Mouse (Mus musculus) forebrain, embryonic 12.5 days (tissue): Measurements from ENCODE around the gene Myl7. TPM values are rescaled to one million over a fixed set of nuclear protein-coding genes. Genes with fewer than 3 reads are reported as not detected.

Experiments
- ATAC-seq: fragments of 200-750 bp; cut with Nextera tagmentation; 2 replicates; pipeline ENCODE4 v1.8.0; 2017; ENCODE audit warnings: moderate TSS enrichment; ENCODE audit not compliant: low FRiP score
- H3K27ac ChIP-seq: fragments of 300-500 bp; sonication (generic); 2 replicates; pipeline ENCODE4 v1.5.1; 2016; ENCODE audit warnings: mild to moderate bottlenecking
- H3K27me3 ChIP-seq: fragments of 300-500 bp; sonication (generic); 2 replicates; pipeline ENCODE4 v1.6.1; 2016; ENCODE audit warnings: mild to moderate bottlenecking
- H3K36me3 ChIP-seq: fragments of 300-500 bp; sonication (generic); replicated peaks from 2 replicates; pipeline ENCODE4 v1.6.1; 2016; ENCODE audit warnings: mild to moderate bottlenecking
- H3K4me1 ChIP-seq: fragments of 300-500 bp; sonication (generic); 2 replicates; pipeline ENCODE4 v1.6.1; 2016
- H3K4me2 ChIP-seq: fragments of 300-500 bp; sonication (generic); 2 replicates; pipeline ENCODE4 v1.6.1; 2016; ENCODE audit warnings: mild to moderate bottlenecking, moderate library complexity
- H3K4me3 ChIP-seq: fragments of 300-500 bp; sonication (generic); replicated peaks from 2 replicates; pipeline ENCODE4 v1.5.1; 2016; ENCODE audit warnings: mild to moderate bottlenecking
- H3K9ac ChIP-seq: fragments of 300-500 bp; sonication (generic); 2 replicates; pipeline ENCODE4 v1.6.1; 2016; ENCODE audit warnings: mild to moderate bottlenecking
- H3K9me3 ChIP-seq: fragments of 300-500 bp; sonication (generic); 2 replicates; pipeline ENCODE4 v1.6.1; 2016
- WGBS: fragments of 180-500 bp; shearing (Covaris S2); methylation state at CpG from one replicate; pipeline ENCODE4 v1.1.7; 2016; 5-methylcytosine and 5-hydroxymethylcytosine counted together
- polyA plus RNA-seq: library from polyadenylated mRNA; unstranded; fragments of >200 nt; fragmentation: Nextera tagmentation; extraction: Ambion mirVana; gene quantifications from 2 replicates; pipeline ENCODE4 v1.2.1, GENCODE M21; 2016

The Myl7 gene
- polyA plus RNA-seq, 1 experiment from 2014 or later = 2.0 TPM

GRCm38 (mm10) chr11:5859883-5860550 lies 38.6 kb downstream of the Myl7 start:
- 0 out of 2 replicates have a peak, but pooled peaks cover 3% of the 10 kb centered on the region for H3K9me3 ChIP-seq
- peaks cover 60% of the 10 kb centered on the region for H3K27me3 ChIP-seq
- no peak overlapping the region for H3K9ac ChIP-seq
- no peaks in the 10 kb centered on the region for H3K36me3 ChIP-seq
- WGBS = 88% methylated on average over 13 of the region's 13 CpGs
- H3K4me1 ChIP-seq = peaks cover 13% of the 10 kb centered on the region
- ATAC-seq = no peak
- H3K4me2 ChIP-seq = no peak overlapping the region
- H3K27ac ChIP-seq = no peak overlapping the region
- H3K4me3 ChIP-seq = no peak overlapping the region

DNA sequence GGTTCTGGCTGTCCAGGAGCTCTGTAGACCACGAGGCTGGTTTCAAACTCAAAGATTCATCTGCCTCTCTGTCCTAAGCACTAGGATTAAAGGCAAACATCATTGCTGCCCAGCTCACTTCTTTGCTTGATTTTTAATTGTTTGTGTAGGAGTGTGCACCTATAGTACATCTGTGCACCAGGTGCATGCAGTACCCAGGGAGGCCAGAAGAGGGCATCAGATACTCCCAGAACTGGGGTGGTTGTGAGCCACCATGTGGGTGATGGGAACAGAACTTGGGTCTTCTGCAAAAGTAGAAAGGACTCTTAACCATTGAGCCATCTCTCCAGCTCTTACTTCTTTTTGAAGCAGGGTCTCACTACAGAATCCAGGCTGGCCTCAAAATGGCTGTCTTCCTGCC lies 39.9 kb downstream of the Myl7 start:
- Histone ChIP-seq H3K4me1 (peaks cover 13% of the 10 kb centered on the region), H3K4me2 (no peak overlapping the region), H3K27ac (no peak overlapping the region), H3K9me3 (0 out of 2 replicates have a peak, but pooled peaks cover 3% of the 10 kb centered on the region), H3K27me3 (peaks cover 49% of the 10 kb centered on the region), H3K9ac (no peak overlapping the region), H3K4me3 (no peak overlapping the region), H3K36me3 (no peaks in the 10 kb centered on the region)
- no peak for ATAC-seq
- 61% methylated on average over 1 of the region's 1 CpGs for WGBS

DNA sequence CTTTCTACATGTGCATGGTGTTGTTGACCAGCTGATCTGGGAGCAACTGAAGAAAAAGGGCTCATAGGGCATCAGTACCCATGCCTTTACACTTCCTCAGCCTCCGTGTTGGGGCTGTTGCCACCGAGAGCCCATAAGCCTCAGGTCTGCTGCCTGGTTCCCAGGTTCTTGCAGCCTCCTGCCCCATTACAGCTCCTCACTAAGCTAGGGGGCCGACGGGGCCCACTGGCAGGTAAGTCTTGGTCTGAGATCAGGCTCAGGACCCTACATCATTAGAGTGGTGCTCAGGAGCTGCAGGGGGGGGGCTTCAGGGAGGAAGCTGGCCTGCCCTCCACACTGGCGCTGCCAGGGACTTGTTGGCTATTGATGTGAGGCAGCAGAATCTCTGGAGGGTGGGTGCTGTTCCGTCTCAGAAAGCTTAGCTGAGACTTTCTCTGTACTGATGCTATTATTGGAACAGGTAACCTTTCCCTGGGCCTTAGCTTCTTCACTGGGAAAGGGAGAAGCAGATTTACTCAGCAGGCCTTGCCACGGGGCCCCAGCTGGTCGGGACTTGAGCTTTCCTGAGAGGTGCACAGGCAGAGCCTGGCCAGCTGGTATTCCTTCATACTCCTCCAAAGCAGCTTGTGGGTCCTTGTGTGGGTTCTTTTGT lies 42.0 kb downstream of the Myl7 start:
- Histone ChIP-seq H3K4me2 (no peak overlapping the region), H3K9me3 (0 out of 2 replicates have a peak, but pooled peaks cover 3% of the 10 kb centered on the region), H3K36me3 (no peaks in the 10 kb centered on the region), H3K4me3 (no peak overlapping the region), H3K9ac (no peak overlapping the region), H3K27ac (no peak overlapping the region), H3K27me3 (peaks cover 28% of the 10 kb centered on the region), H3K4me1 (peaks cover 7% of the 10 kb centered on the region)
- WGBS = 83% methylated on average over 8 of the region's 8 CpGs
- no peak for ATAC-seq

GRCm38 (mm10) chr11:5855902-5856301 lies 42.7 kb downstream of the Myl7 start:
- H3K4me1 ChIP-seq = 0 out of 2 replicates have a peak, but pooled peaks cover 2% of the 10 kb centered on the region
- no peak for ATAC-seq
- H3K27ac ChIP-seq = no peak overlapping the region
- H3K4me3 ChIP-seq = no peak overlapping the region
- 48% methylated on average over 7 of the region's 7 CpGs for WGBS
- no peaks in the 10 kb centered on the region for H3K36me3 ChIP-seq
- H3K27me3 ChIP-seq = peaks cover 21% of the 10 kb centered on the region
- H3K9me3 ChIP-seq = 0 out of 2 replicates have a peak, but pooled peaks cover 3% of the 10 kb centered on the region
- no peak overlapping the region for H3K4me2 ChIP-seq
- H3K9ac ChIP-seq = no peak overlapping the region

DNA sequence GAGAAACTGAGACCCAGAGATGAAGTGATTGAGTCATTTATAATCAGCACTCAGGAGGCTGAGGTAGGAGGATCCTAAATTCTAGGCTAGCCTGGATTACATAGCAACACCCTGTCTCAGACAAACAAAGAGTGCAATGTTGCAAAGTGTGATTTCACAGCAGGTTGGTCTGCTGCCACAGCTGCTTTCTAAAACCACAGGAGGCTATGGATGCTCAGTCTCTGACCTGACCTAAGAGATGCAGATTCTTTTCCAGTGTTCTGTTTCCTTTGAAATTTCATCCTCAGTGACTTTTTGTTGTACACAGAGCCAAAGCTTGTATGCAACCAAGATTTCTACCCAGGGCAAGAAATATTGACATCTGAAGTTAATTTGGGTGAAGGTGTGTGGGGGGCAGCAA lies 43.1 kb downstream of the Myl7 start:
- H3K27ac ChIP-seq = no peak overlapping the region
- no peaks in the 10 kb centered on the region for H3K36me3 ChIP-seq
- H3K4me1 ChIP-seq = no peaks in the 10 kb centered on the region
- ATAC-seq = no peak
- H3K4me2 ChIP-seq = no peak overlapping the region
- H3K9ac ChIP-seq = no peak overlapping the region
- 0 out of 2 replicates have a peak, but pooled peaks cover 3% of the 10 kb centered on the region for H3K9me3 ChIP-seq
- peaks cover 16% of the 10 kb centered on the region for H3K27me3 ChIP-seq
- no peak overlapping the region for H3K4me3 ChIP-seq

DNA sequence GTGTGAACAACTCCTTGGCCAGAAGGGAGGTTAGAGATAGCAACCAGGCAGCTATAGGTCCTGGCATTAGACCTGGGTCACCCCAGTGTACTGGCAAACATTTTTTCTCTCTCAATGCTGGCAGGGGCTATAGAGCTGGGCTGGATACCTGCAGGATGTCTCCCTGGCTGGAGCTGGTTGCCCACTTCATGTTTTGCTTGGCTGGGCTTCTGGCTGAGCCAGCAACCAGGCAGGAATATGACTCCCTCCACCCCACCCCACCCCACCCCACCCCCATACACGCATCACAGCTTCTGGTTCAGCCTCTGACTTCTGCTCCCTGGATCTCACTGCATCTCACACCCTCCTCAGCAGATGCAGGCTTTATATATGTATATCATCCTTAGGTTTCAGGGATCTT lies 46.3 kb downstream of the Myl7 start:
- no peak overlapping the region for H3K9ac ChIP-seq
- 0 out of 2 replicates have a peak, but pooled peaks cover 4% of the 10 kb centered on the region for H3K27me3 ChIP-seq
- H3K4me2 ChIP-seq = no peak overlapping the region
- no peak overlapping the region for H3K4me3 ChIP-seq
- ATAC-seq = no peak
- no peaks in the 10 kb centered on the region for H3K36me3 ChIP-seq
- peaks cover 2% of the 10 kb centered on the region; the same call in 1 of the 2 replicates for H3K4me1 ChIP-seq
- WGBS = 79% methylated on average over 1 of the region's 1 CpGs
- no peak overlapping the region for H3K27ac ChIP-seq
- no peaks in the 10 kb centered on the region for H3K9me3 ChIP-seq

DNA sequence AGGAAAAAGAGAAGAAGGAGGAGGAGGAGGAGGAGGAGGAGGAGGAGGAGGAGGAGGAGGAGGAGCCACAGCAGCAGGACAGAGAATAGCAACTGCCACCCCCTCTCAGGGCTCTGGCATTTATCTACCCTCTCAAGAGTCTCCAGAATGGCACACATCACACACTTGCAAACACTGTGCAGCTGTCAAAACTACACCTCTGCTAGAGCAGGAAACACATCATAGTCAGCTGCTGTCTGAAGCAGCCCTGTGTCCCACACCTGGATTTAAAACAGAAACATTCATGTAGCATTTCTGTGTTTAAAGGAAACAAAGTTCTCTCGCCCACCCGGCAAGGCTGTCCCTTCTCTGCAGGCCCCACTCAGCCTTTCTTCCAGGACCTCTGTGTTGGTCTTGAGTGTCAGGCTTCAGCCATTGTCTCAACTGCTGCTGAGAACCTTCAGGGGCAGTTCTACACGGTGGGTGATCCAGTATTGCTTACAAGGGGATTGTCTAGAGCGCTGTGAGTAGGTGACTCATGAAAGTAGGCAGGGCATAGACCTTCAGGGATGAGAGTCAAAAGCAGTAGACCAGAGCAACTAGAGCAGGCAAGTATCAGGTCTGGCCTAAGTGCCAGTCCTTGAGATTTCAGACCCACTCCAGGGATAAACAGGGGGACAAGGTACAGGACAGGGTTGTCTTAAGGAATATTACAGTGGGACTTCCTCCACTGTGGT lies 47.4 kb downstream of the Myl7 start:
- H3K4me3 ChIP-seq = no peak overlapping the region
- no peak for ATAC-seq
- H3K27me3 ChIP-seq = 0 out of 2 replicates have a peak, but pooled peaks cover 4% of the 10 kb centered on the region
- peaks cover 2% of the 10 kb centered on the region; the same call in 1 of the 2 replicates for H3K4me1 ChIP-seq
- H3K36me3 ChIP-seq = no peaks in the 10 kb centered on the region
- WGBS = 51% methylated on average over 4 of the region's 4 CpGs
- no peaks in the 10 kb centered on the region for H3K9me3 ChIP-seq
- no peak overlapping the region for H3K4me2 ChIP-seq
- no peak overlapping the region for H3K9ac ChIP-seq
- H3K27ac ChIP-seq = no peak overlapping the region

DNA sequence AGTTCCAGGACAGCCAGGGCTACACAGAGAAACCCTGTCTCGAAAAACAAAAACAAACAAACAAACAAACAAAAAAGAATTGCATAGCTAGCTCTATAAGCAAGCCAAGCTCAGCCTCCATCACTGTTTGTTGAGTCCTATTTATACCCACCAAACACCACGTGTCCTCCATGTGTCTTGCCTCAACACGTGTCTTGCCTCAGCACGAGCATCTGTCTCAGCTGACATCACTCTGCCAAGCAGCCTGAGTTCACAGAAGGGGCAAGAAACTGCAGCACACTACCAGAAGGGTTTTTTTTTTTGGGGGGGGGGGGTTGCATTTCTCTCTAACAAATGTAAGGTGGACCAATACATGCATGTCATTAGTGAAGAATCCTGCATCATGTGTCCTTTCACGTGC lies 48.1 kb downstream of the Myl7 start:
- Histone ChIP-seq H3K9ac (no peak overlapping the region), H3K27me3 (no peaks in the 10 kb centered on the region), H3K27ac (no peak overlapping the region), H3K4me2 (no peak overlapping the region), H3K9me3 (no peaks in the 10 kb centered on the region), H3K4me1 (peaks cover 2% of the 10 kb centered on the region; the same call in 1 of the 2 replicates), H3K4me3 (no peak overlapping the region), H3K36me3 (no peaks in the 10 kb centered on the region)
- ATAC-seq = no peak
- 75% methylated on average over 5 of the region's 5 CpGs for WGBS

DNA sequence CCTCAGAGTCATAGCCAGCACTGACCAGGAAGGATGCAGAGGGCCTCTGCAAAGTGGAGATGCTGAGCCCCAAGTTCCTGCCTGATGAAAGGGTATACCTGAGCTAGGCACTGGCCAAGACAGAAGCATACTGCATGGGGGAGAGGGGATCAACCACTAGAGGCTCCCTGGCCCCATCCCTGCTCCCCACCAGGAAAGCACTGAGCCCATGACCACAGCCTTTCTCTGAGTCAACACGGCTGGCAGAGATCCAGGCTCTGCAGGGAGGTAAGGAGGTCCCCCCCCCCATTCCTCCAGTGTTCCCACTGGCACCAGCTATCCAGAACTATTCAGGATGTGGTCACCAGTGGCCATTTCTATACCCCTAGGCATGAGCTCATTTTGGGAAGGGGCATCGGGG lies 49.3 kb downstream of the Myl7 start:
- 63% methylated on average over 2 of the region's 2 CpGs for WGBS
- H3K9me3 ChIP-seq = no peaks in the 10 kb centered on the region
- H3K36me3 ChIP-seq = no peaks in the 10 kb centered on the region
- no peak overlapping the region for H3K9ac ChIP-seq
- no peak overlapping the region for H3K4me3 ChIP-seq
- no peak overlapping the region for H3K4me2 ChIP-seq
- no peaks in the 10 kb centered on the region for H3K27me3 ChIP-seq
- peaks cover 2% of the 10 kb centered on the region; the same call in 1 of the 2 replicates for H3K4me1 ChIP-seq
- no peak for ATAC-seq
- no peak overlapping the region for H3K27ac ChIP-seq

- ATAC-seq = peak; percentile 53
- no peak overlapping the region for H3K4me3 ChIP-seq
- no peaks in the 10 kb centered on the region for H3K36me3 ChIP-seq
- H3K4me2 ChIP-seq = no peak overlapping the region
- H3K27me3 ChIP-seq = no peaks in the 10 kb centered on the region
- no peak overlapping the region for H3K27ac ChIP-seq
- H3K9me3 ChIP-seq = no peaks in the 10 kb centered on the region
- no peak overlapping the region for H3K9ac ChIP-seq
- H3K4me1 ChIP-seq = peaks cover 2% of the 10 kb centered on the region; the same call in 1 of the 2 replicates
- 52% methylated on average over 6 of the region's 6 CpGs for WGBS
Observed at GRCm38 (mm10) chr11:5848741-5849140, 49.8 kb downstream of the Myl7 start.

DNA sequence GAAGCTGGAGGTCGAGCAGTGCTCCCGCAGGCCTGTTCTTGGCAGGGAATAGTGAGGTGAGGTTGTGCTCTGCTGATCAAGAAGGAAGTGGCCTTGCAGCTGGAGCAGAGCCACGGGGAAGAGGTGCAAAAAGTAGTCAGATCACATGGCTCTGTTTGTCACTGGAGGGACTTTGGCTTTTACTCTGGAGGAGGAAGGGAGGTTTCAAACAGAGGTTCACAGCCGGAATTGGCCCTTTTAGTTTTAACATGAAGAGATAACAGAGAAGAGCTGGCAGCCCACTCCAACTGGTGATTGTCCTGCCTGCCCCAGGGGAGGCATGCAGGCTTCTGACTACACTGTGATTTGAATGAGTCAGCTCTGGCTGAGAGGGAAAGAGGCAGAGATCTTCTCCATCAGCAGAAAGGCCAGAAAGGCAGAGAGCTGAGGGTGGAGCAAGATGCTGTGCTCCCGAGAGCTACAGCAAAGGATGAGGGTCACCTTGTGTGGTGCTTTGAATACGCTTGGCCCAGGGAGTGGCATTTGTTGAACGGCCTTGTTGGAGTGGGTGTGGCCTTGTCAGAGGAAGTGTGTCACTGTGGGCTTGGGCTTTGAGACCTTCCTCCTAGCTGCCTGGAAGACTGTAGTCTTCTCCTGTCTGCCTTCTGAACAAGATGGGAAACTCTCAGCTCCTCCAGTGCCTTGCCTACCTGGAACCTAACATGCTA lies 51.8 kb downstream of the Myl7 start:
- no peak overlapping the region for H3K27ac ChIP-seq
- H3K4me1 ChIP-seq = peaks cover 2% of the 10 kb centered on the region; the same call in 1 of the 2 replicates
- no peak overlapping the region for H3K4me3 ChIP-seq
- H3K4me2 ChIP-seq = no peak overlapping the region
- H3K9ac ChIP-seq = no peak overlapping the region
- no peaks in the 10 kb centered on the region for H3K9me3 ChIP-seq
- no peak for ATAC-seq
- 81% methylated on average over 7 of the region's 7 CpGs for WGBS
- no peaks in the 10 kb centered on the region for H3K27me3 ChIP-seq
- no peaks in the 10 kb centered on the region for H3K36me3 ChIP-seq
